Mouse (Mus musculus) megakaryocyte, adult 5-6 weeks (primary cell): ENCODE results near the gene Gm20388. TPM values are rescaled to one million over a fixed set of nuclear protein-coding genes. Genes with fewer than 3 reads are reported as not detected.
A peak's percentile ranks its signal among the peaks of the same experiment; 100 is the strongest.

ENCODE experiments used
- ATAC-seq: 2 replicates; pipeline ENCODE4 v1.8.0; 2016; ENCODE audit warnings: mild to moderate bottlenecking, inconsistent platforms; ENCODE audit not compliant: poor library complexity, severe bottlenecking
- total RNA-seq, 2 experiments: library from RNA; stranded (forward) in 1 of 2; stranded (reverse) in 1 of 2; fragments of 153-499, 151-499 nt in 1 of 2; fragments of 221-1000, 200-1000 nt in 1 of 2; gene quantifications; 2 replicates each; pipeline versions ENCODE4 v1.2.3 to v1.2.4; 2015 to 2017

The Gm20388 gene
- total RNA-seq, 2 experiments from 2014 or later: 7.6 to 15.5 TPM

GRCm38 (mm10) chr8:123753604-123754375 is 3843.1 kb downstream of the Gm20388 start:
- peak; percentile 50 for ATAC-seq

- ATAC-seq: 0 out of 2 replicates have a peak, but pooled peaks have one; percentile 19
Observed at GRCm38 (mm10) chr8:123754538-123755431, 3844.1 kb downstream of the Gm20388 start.

- no peak for ATAC-seq
Observed at GRCm38 (mm10) chr8:123756901-123757300, 3846.3 kb downstream of the Gm20388 start.

GRCm38 (mm10) chr8:123758935-123759334 is 3848.3 kb downstream of the Gm20388 start:
- no peak for ATAC-seq

- no peak for ATAC-seq
Observed at GRCm38 (mm10) chr8:123759933-123760332, 3849.3 kb downstream of the Gm20388 start.

- no peak for ATAC-seq
Observed at GRCm38 (mm10) chr8:123760579-123760978, 3849.9 kb downstream of the Gm20388 start.

- ATAC-seq: no peak
Observed at GRCm38 (mm10) chr8:123761266-123761882, 3850.7 kb downstream of the Gm20388 start.

GRCm38 (mm10) chr8:123761883-123762270 is 3851.2 kb downstream of the Gm20388 start:
- no peak for ATAC-seq

GRCm38 (mm10) chr8:123763355-123763754 is 3852.7 kb downstream of the Gm20388 start:
- no peak for ATAC-seq

GRCm38 (mm10) chr8:123764671-123765070 is 3854.0 kb downstream of the Gm20388 start:
- ATAC-seq: no peak

- ATAC-seq: no peak
Observed at GRCm38 (mm10) chr8:123766516-123766915, 3855.9 kb downstream of the Gm20388 start.

GRCm38 (mm10) chr8:123767874-123768273 is 3857.2 kb downstream of the Gm20388 start:
- ATAC-seq: no peak

- ATAC-seq: peak; percentile 87
Observed at GRCm38 (mm10) chr8:123768492-123769356, 3858.1 kb downstream of the Gm20388 start.

GRCm38 (mm10) chr8:123773468-123773867 is 3862.8 kb downstream of the Gm20388 start:
- ATAC-seq: no peak

- ATAC-seq: no peak
Observed at GRCm38 (mm10) chr8:123774491-123774890, 3863.8 kb downstream of the Gm20388 start.

GRCm38 (mm10) chr8:123777319-123777718 is 3866.7 kb downstream of the Gm20388 start:
- ATAC-seq: no peak

GRCm38 (mm10) chr8:123780471-123780870 is 3869.8 kb downstream of the Gm20388 start:
- no peak for ATAC-seq

GRCm38 (mm10) chr8:123781256-123781655 is 3870.6 kb downstream of the Gm20388 start:
- no peak for ATAC-seq

GRCm38 (mm10) chr8:123783525-123784249 is 3873.0 kb downstream of the Gm20388 start:
- peak; percentile 92 for ATAC-seq

- no peak for ATAC-seq
Observed at GRCm38 (mm10) chr8:123786166-123786565, 3875.5 kb downstream of the Gm20388 start.
